Mouse (Mus musculus) frontal cortex, adult (tissue): ENCODE measurements around the gene Olfr668.
"Not testable (repeated sequence)": the region's sequence is repeated elsewhere in the genome, so short reads cannot be mapped to it uniquely, and the experiment has no call there.

Experiments
- ATAC-seq: cut with Nextera tagmentation; 2 replicates; pipeline ENCODE4 v1.9.2; 2017; ENCODE audit warnings: mild to moderate bottlenecking, moderate library complexity, mixed read lengths; ENCODE audit not compliant: low TSS enrichment

Olfr668 gene

GRCm38 (mm10) chr7:104927957-104928356, at the start of gene Olfr668:
Gene Olfr668, minus strand, starts transcription at chr7:104928057.
- no peak for ATAC-seq

DNA sequence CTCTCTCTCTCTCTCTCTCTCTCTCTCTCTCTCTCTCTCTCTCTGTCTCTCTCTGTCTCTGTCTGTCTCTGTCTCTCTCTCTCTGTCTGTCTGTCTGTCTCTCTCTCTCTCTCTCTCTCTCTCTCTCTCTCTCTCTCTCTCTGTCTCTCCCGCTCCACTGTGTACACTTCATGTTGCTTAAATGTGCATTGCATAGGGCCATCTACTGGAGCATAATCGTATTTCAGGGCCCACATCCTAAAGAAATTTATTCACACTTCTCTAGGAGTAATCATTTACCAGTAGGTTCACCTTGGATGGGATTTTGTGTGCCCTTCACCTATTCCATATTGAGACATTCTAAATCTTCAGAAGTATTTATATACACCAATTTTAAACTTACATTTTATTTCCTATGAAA, 44.6 kb upstream of the Olfr668 start:
- ATAC-seq, result not testable (repeated sequence)

DNA sequence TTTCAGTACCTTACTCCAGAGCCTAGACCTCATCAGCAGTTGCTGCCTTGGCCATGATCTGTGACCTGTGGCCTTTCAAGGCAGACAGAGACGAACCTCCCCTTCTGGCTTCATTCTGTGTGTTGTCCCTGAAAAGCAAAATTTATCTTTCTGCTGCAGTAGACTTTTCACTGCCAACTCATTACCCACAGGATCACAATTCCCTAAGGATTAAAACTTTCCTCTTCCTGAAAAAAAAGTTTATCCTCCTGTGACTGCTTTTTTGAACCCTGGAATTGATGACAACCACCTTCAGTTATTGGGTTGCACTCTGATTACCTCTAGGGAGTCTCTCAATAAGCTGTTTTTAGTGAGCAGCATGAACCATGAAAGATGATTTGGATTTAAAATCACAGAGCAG, 34.7 kb upstream of the Olfr668 start, which contains the start of gene Olfr670:
Gene Olfr670, minus strand, starts transcription at position 101 of the 400 bp plus-strand sequence.
- no peak for ATAC-seq

GRCm38 (mm10) chr7:104950234-104950633, 22.4 kb upstream of the Olfr668 start:
- 0 out of 2 replicates have a peak, but pooled peaks have one; percentile 64 for ATAC-seq

DNA sequence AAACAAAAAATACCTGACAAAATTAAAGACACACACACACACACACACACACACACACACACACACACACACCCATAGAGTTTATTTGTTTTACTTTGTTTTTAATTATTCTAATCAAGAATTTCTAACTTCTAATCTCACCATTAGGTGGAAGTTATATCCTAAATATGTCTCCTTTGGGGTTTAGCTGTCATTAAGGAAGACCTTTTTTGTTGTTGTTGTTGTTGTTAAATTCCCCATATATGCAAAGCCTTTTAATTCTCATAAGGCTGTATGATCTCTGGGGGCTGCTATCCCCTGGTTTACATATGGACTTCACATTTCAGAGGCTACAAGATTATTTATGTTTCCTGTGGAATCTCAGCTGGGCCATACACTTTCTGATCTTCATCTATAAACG, 6.1 kb upstream of the Olfr668 start, which contains the start of gene Olfr669:
Gene Olfr669, plus strand, starts transcription at position 301 of the 400 bp plus-strand sequence.
- no peak for ATAC-seq

GRCm38 (mm10) chr7:104921382-104921781, 6.5 kb downstream of the Olfr668 start, which contains the start of gene Olfr667:
Gene Olfr667, minus strand, starts transcription at chr7:104921482.
- ATAC-seq, result no peak

- ATAC-seq, result no peak
Measured at GRCm38 (mm10) chr7:104895852-104896251, 32.0 kb downstream of the Olfr668 start, which contains the start of gene Olfr666. Gene Olfr666, minus strand, starts transcription at chr7:104895952.

- ATAC-seq, result no peak
Measured at GRCm38 (mm10) chr7:104877731-104878130, 50.1 kb downstream of the Olfr668 start, which contains the start of gene Olfr665. Gene Olfr665, plus strand, starts transcription at chr7:104878031.
